Mouse (Mus musculus) heart, adult 2 months (tissue): ENCODE measurements around the gene Brf1.

Source experiments
- CTCF ChIP-seq: fragments of 200-600 bp; IDR thresholded peaks from 2 replicates; pipeline ENCODE4 v1.8.1; 2022; ENCODE audit warnings: antibody characterized with exemption, mild to moderate bottlenecking, moderate library complexity
- POLR2A ChIP-seq: fragments of 200-500 bp; IDR thresholded peaks from 2 replicates; pipeline ENCODE4 v1.6.1; 2011; ENCODE audit warnings: mild to moderate bottlenecking, low read depth, low read length, control low read depth; ENCODE audit not compliant: insufficient read depth

- TF ChIP-seq POLR2A (no peak), CTCF (no peak)
Measured at GRCm38 (mm10) chr12:112940710-112941109, 59.8 kb downstream of the Brf1 start.
